Mouse (Mus musculus) forebrain, embryonic 12.5 days (tissue): ENCODE measurements around the gene Hsdl2. TPM values are rescaled to one million over a fixed set of nuclear protein-coding genes. Genes with fewer than 3 reads are reported as not detected.

ENCODE experiments used
- ATAC-seq: fragments of 200-750 bp; cut with Nextera tagmentation; 2 replicates; pipeline ENCODE4 v1.8.0; 2017; ENCODE audit warnings: moderate TSS enrichment; ENCODE audit not compliant: low FRiP score
- H3K27ac ChIP-seq: fragments of 300-500 bp; sonication (generic); 2 replicates; pipeline ENCODE4 v1.5.1; 2016; ENCODE audit warnings: mild to moderate bottlenecking
- H3K27me3 ChIP-seq: fragments of 300-500 bp; sonication (generic); 2 replicates; pipeline ENCODE4 v1.6.1; 2016; ENCODE audit warnings: mild to moderate bottlenecking
- H3K36me3 ChIP-seq: fragments of 300-500 bp; sonication (generic); replicated peaks from 2 replicates; pipeline ENCODE4 v1.6.1; 2016; ENCODE audit warnings: mild to moderate bottlenecking
- H3K4me1 ChIP-seq: fragments of 300-500 bp; sonication (generic); 2 replicates; pipeline ENCODE4 v1.6.1; 2016
- H3K4me2 ChIP-seq: fragments of 300-500 bp; sonication (generic); 2 replicates; pipeline ENCODE4 v1.6.1; 2016; ENCODE audit warnings: mild to moderate bottlenecking, moderate library complexity
- H3K4me3 ChIP-seq: fragments of 300-500 bp; sonication (generic); replicated peaks from 2 replicates; pipeline ENCODE4 v1.5.1; 2016; ENCODE audit warnings: mild to moderate bottlenecking
- H3K9ac ChIP-seq: fragments of 300-500 bp; sonication (generic); 2 replicates; pipeline ENCODE4 v1.6.1; 2016; ENCODE audit warnings: mild to moderate bottlenecking
- H3K9me3 ChIP-seq: fragments of 300-500 bp; sonication (generic); 2 replicates; pipeline ENCODE4 v1.6.1; 2016
- WGBS: fragments of 180-500 bp; shearing (Covaris S2); methylation state at CpG from one replicate; pipeline ENCODE4 v1.1.7; 2016; 5-methylcytosine and 5-hydroxymethylcytosine counted together
- polyA plus RNA-seq: library from polyadenylated mRNA; unstranded; fragments of >200 nt; fragmentation: Nextera tagmentation; extraction: Ambion mirVana; gene quantifications from 2 replicates; pipeline ENCODE4 v1.2.1, GENCODE M21; 2016

The Hsdl2 gene
- polyA plus RNA-seq, 1 experiment from 2014 or later = 28.1 TPM

GRCm38 (mm10) chr4:59605501-59605900 is 24.1 kb downstream of the Hsdl2 start:
- Histone ChIP-seq H3K27me3 (no peaks in the 10 kb centered on the region), H3K4me3 (no peak overlapping the region), H3K27ac (no peak overlapping the region), H3K4me2 (no peak overlapping the region), H3K4me1 (no peaks in the 10 kb centered on the region), H3K36me3 (peaks cover 2% of the 10 kb centered on the region), H3K9me3 (no peaks in the 10 kb centered on the region), H3K9ac (no peak overlapping the region)
- WGBS = 97% methylated on average over 3 of the region's 3 CpGs
- ATAC-seq = no peak

- Histone ChIP-seq H3K27ac (no peak overlapping the region), H3K9ac (no peak overlapping the region), H3K27me3 (no peaks in the 10 kb centered on the region), H3K9me3 (no peaks in the 10 kb centered on the region), H3K4me1 (no peaks in the 10 kb centered on the region), H3K4me2 (no peak overlapping the region), H3K36me3 (peaks cover 4% of the 10 kb centered on the region), H3K4me3 (no peak overlapping the region)
- WGBS = 86% methylated on average over 3 of the region's 3 CpGs
- no peak for ATAC-seq
These were observed 29.0 kb downstream of the Hsdl2 start for GRCm38 (mm10) chr4:59610411-59610810.

DNA sequence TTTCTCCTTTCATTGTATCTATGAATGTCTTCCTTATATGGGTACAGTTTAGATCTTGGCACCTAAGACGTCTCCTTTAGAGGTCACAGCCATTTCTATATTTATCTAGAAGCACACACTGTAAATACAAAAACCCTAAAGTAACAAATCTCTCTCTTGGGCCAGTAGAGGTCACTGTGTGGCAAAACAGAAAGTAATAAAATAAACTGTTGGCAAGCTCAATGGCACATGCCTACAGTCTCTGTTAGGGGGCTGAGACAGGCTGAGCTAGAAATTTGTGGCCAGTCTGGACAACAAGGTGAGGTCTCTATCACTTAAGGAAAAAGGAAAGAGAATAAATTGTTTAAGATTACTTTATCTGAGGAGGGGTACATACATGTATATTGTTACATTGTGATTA is 33.6 kb downstream of the Hsdl2 start:
- no peak for ATAC-seq
- no peak overlapping the region for H3K4me3 ChIP-seq
- H3K36me3 ChIP-seq = peaks cover 4% of the 10 kb centered on the region
- no peaks in the 10 kb centered on the region for H3K4me1 ChIP-seq
- H3K9ac ChIP-seq = no peak overlapping the region
- 36% methylated on average over 1 of the region's 1 CpGs for WGBS
- no peak overlapping the region for H3K27ac ChIP-seq
- no peak overlapping the region for H3K4me2 ChIP-seq
- no peaks in the 10 kb centered on the region for H3K9me3 ChIP-seq
- no peaks in the 10 kb centered on the region for H3K27me3 ChIP-seq

DNA sequence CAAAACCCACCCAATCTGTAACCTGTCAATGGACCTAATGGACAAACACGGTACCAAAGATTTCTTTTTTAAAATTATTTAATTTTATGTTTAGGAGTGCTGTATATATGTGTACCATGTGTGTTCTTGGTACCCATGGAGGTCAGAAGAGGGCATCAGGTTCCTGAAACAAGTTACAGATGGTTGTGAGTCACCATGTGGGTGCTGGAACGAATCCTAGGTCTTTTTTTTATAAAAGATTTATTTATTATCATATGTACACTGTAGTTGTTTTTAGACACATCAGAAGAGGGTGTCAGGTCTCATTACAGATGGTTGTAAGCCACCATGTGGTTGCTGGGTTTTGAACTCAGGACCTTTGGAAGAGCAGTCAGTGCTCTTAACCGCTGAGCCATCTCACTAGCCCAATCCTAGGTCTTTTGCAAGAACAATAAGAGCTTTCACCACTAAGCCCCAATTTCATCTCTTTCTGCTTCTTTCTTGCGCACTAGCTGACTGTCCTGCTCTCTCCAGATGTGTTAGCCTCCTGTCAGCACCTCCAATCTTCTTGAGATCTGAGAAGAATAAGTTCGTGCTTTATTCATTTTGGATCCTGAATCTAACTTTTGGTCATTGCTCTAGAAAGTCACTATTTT is 38.4 kb downstream of the Hsdl2 start:
- Histone ChIP-seq H3K4me3 (no peak overlapping the region), H3K36me3 (no peaks in the 10 kb centered on the region), H3K4me2 (no peak overlapping the region), H3K27ac (no peak overlapping the region), H3K27me3 (no peaks in the 10 kb centered on the region), H3K4me1 (no peaks in the 10 kb centered on the region), H3K9me3 (no peaks in the 10 kb centered on the region), H3K9ac (no peak overlapping the region)
- no peak for ATAC-seq
- 88% methylated on average over 5 of the region's 5 CpGs for WGBS

DNA sequence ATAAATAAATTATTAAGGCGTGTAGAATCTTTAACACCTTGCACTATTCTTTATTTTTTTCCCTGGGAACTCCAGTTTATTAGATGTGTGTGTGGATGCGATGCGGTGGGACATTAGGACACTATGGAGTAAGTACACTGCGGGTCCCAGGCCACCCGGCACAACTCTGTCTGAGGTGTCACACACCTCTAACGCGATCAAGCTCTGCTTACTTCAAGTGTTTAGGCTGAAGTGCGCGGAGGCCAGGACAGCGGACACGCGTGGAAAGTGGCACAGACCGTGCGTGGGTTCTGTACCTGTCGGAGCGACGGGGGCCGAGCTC is 44.3 kb downstream of the Hsdl2 start:
- Histone ChIP-seq H3K9me3 (no peaks in the 10 kb centered on the region), H3K36me3 (no peaks in the 10 kb centered on the region), H3K9ac (peak overlapping the region; percentile 91), H3K4me1 (peaks cover 29% of the 10 kb centered on the region), H3K27ac (peak overlapping the region; percentile 63; the same call in 1 of the 2 replicates), H3K4me2 (peak overlapping the region; percentile 77), H3K27me3 (no peaks in the 10 kb centered on the region), H3K4me3 (peak overlapping the region; percentile 96)
- ATAC-seq = no peak
- WGBS = 3% methylated on average over 18 of the region's 18 CpGs

- Histone ChIP-seq H3K36me3 (no peaks in the 10 kb centered on the region), H3K4me3 (peak within 1 kb of the TSS; percentile 96), H3K9ac (peak within 1 kb of the TSS; percentile 91), H3K27me3 (no peaks in the 10 kb centered on the region), H3K27ac (peak within 1 kb of the TSS; percentile 90), H3K9me3 (no peaks in the 10 kb centered on the region), H3K4me2 (peak within 1 kb of the TSS; percentile 77), H3K4me1 (peaks cover 35% of the 10 kb centered on the region)
- under 1% methylated on average over 95 of the region's 120 CpGs for WGBS
- peak; percentile 92 for ATAC-seq
These were observed 44.9 kb downstream of the Hsdl2 start, which contains the start of gene E130308A19Rik for GRCm38 (mm10) chr4:59625998-59626910. Gene E130308A19Rik, plus strand, starts transcription at chr4:59626211.

DNA sequence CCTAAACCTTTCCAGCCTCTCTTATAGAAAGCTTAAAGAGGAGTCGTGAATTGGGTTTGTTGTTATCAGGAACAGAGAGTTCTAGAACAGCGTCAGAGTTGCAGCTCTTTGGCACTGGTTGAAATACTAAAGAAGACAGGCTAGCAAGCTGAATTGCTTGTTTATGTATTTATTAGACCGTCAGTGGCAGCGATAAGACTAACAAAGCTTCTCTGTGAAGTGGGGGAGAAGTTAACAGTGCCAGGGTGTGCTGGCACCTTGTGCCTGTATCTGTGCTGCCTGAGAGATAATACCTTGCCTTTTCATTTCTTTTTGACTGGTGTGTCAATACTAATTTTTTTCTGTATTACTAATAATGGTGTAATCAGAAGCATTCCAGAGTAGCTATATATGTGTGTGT is 46.9 kb downstream of the Hsdl2 start:
- WGBS = 50% methylated on average over 4 of the region's 4 CpGs
- H3K9me3 ChIP-seq = no peaks in the 10 kb centered on the region
- no peak overlapping the region for H3K4me3 ChIP-seq
- no peaks in the 10 kb centered on the region for H3K27me3 ChIP-seq
- no peak overlapping the region for H3K27ac ChIP-seq
- H3K4me1 ChIP-seq = peaks cover 44% of the 10 kb centered on the region
- ATAC-seq = no peak
- no peak overlapping the region for H3K9ac ChIP-seq
- H3K36me3 ChIP-seq = no peaks in the 10 kb centered on the region
- H3K4me2 ChIP-seq = peak overlapping the region; percentile 24; the same call in 1 of the 2 replicates

- no peak overlapping the region for H3K9ac ChIP-seq
- H3K36me3 ChIP-seq = no peaks in the 10 kb centered on the region
- WGBS = 11% methylated on average over 7 of the region's 7 CpGs
- peaks cover 49% of the 10 kb centered on the region for H3K4me1 ChIP-seq
- peak overlapping the region; percentile 36 for H3K4me2 ChIP-seq
- no peaks in the 10 kb centered on the region for H3K27me3 ChIP-seq
- ATAC-seq = no peak
- H3K27ac ChIP-seq = peak overlapping the region; percentile 46; the same call in 1 of the 2 replicates
- H3K4me3 ChIP-seq = no peak overlapping the region
- no peaks in the 10 kb centered on the region for H3K9me3 ChIP-seq
These were observed 47.9 kb downstream of the Hsdl2 start for GRCm38 (mm10) chr4:59629076-59629874.

DNA sequence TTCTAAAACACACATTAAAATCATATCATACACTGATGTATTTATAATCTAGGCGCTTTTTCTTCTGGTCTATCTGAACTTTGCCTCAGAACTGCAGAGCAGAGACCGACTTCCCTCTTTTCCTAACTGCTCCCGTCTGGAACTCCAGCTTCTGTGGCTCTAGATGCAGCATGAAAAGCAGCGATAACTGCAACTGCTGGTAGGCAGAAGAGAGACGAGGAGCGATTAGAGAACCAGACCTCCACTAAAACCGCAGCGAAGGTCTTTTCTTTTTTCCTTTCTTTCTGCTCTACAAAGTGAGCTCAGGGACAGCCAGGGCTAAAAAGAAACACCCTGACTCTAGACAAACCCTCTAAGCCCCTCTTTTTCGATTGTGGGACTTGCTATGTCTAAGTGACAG is 48.8 kb downstream of the Hsdl2 start:
- WGBS = 64% methylated on average over 9 of the region's 9 CpGs
- ATAC-seq = no peak
- Histone ChIP-seq H3K9me3 (no peaks in the 10 kb centered on the region), H3K27ac (no peak overlapping the region), H3K27me3 (no peaks in the 10 kb centered on the region), H3K36me3 (no peaks in the 10 kb centered on the region), H3K4me3 (no peak overlapping the region), H3K4me2 (no peak overlapping the region), H3K4me1 (peaks cover 51% of the 10 kb centered on the region), H3K9ac (no peak overlapping the region)

DNA sequence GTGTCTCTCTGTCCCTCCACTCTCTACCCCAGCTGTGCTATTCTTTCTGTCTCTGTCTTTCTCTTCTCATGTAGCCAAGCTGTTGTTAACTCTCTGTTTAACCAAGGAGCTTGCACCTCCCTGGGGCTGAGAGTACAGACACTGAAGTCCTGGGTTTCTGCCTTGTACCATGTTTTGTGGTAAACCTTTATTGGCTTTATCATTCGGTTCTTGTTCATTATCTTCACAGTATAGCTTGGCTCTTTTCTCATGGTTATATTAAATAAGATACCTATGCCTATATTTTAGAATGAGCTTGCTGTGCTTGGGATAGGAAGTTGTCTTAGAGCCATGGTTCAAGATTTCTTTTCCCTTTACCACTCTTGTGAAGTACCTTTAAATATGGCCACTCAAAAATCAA is 53.2 kb downstream of the Hsdl2 start:
- Histone ChIP-seq H3K4me2 (no peak overlapping the region), H3K9me3 (no peaks in the 10 kb centered on the region), H3K9ac (no peak overlapping the region), H3K36me3 (no peaks in the 10 kb centered on the region), H3K4me1 (peaks cover 38% of the 10 kb centered on the region), H3K27me3 (no peaks in the 10 kb centered on the region), H3K4me3 (no peak overlapping the region), H3K27ac (no peak overlapping the region)
- ATAC-seq = no peak
- WGBS = 81% methylated on average over 1 of the region's 1 CpGs

DNA sequence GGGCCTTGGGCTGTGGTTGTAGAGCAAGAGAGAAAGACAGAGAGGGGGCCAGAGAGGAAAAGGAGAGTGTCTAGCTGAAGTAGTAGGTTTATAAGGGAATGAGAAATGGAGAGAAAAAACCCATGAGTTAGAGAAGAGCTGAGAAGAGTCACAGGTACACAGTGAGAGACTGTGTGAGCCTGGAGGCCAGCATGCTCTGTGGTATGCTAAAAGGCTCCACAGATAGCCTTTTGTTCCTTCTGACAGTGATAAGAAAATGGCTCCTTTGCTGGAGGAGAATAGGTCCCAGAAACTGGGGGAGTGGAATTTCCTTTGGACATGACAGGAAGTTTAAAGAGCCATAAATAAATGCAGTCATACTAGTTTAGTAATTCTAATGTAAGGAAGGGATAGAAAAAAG is 57.8 kb downstream of the Hsdl2 start:
- H3K4me3 ChIP-seq = no peak overlapping the region
- no peaks in the 10 kb centered on the region for H3K9me3 ChIP-seq
- peaks cover 17% of the 10 kb centered on the region for H3K4me1 ChIP-seq
- no peak overlapping the region for H3K27ac ChIP-seq
- no peaks in the 10 kb centered on the region for H3K27me3 ChIP-seq
- no peak overlapping the region for H3K4me2 ChIP-seq
- H3K9ac ChIP-seq = no peak overlapping the region
- H3K36me3 ChIP-seq = no peaks in the 10 kb centered on the region
- ATAC-seq = no peak

DNA sequence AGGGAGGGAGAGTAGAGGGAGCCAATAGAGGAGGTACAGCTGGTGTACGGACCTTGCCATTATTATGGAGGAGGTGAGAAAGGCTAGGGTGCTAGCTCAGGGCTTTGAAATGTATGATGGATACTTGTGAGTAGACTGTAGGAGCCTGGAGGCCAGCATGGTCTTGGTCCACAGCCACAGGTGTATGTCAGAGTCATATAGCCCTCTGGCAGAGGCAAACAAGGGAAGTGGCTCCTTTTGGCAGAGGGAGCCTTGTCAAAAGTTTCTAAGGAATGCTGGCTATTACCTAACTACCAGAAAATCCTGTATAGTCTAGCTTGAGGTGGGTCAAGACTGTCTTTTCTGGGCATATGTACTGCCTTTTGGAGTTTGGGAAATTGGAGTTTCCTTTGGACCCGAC is 59.4 kb downstream of the Hsdl2 start:
- no peak overlapping the region for H3K4me2 ChIP-seq
- WGBS = 89% methylated on average over 2 of the region's 2 CpGs
- H3K36me3 ChIP-seq = no peaks in the 10 kb centered on the region
- H3K9me3 ChIP-seq = no peaks in the 10 kb centered on the region
- no peak overlapping the region for H3K4me3 ChIP-seq
- no peak overlapping the region for H3K27ac ChIP-seq
- H3K4me1 ChIP-seq = peaks cover 13% of the 10 kb centered on the region
- no peak overlapping the region for H3K9ac ChIP-seq
- no peak for ATAC-seq
- no peaks in the 10 kb centered on the region for H3K27me3 ChIP-seq
